Mouse (Mus musculus): ENCODE results near the gene Ext2. TPM values are rescaled to one million over a fixed set of nuclear protein-coding genes. Genes with fewer than 3 reads are reported as not detected.

Ext2 gene
- polyA plus RNA-seq, 1 experiment from 2014 or later = 78.6 TPM

DNA sequence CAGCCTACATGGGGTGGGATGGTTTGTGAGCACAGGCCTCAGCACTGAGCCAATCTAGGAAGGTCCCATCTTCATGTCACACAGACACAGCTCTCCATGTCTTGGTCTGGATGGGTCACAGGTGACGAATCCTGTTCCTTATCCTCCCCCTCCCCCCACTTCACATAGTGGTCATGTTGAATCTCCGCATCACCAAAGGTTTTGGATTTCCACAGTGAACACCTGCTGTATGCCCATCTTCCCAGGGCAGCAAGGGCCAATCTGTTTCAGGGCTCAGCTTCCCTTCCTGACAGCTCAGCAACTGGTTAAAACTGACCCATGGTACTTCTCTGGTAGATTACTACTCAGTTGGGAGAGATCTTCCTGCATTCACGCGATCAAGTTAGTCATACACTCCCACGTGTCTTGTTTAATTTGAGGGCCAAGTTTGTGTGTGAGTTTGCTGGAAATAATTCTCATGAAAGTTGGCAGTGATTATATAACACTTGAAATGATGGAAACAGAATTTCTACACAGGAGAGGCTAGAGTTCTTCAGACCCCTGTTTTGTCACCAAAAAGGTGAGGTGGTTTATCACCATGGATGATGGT, 74.7 kb downstream of the Ext2 start:
- Histone ChIP-seq H3K36me3 (ENCODE audit: control insufficient read depth, insufficient read depth, low read length) (no peaks in the 10 kb centered on the region), H3K4me2 (ENCODE audit: low read depth, low read length, severe bottlenecking) (no peak overlapping the region), H3K9ac (ENCODE audit: low read length) (no peak overlapping the region), H3K4me1 (replicated peaks; ENCODE audit: control insufficient read depth, insufficient read depth, low read length) (peaks cover 4% of the 10 kb centered on the region; the same call in 1 of the 2 replicates), H3K27me3 (ENCODE audit: control insufficient read depth, insufficient read depth, low read length) (no peaks in the 10 kb centered on the region), H3K27ac (ENCODE audit: low read depth, low read length) (no peak overlapping the region), H3K9me3 (ENCODE audit: control insufficient read depth, low read length) (no peaks in the 10 kb centered on the region), H3K4me3 (ENCODE audit: low read depth, low read length) (no peak overlapping the region)
- DNase-seq (ENCODE audit: low spot score) (no peak), ATAC-seq (replicated peaks; ENCODE audit: low FRiP score) (no peak)
- 95% methylated on average over 5 of the region's 5 CpGs for WGBS

DNA sequence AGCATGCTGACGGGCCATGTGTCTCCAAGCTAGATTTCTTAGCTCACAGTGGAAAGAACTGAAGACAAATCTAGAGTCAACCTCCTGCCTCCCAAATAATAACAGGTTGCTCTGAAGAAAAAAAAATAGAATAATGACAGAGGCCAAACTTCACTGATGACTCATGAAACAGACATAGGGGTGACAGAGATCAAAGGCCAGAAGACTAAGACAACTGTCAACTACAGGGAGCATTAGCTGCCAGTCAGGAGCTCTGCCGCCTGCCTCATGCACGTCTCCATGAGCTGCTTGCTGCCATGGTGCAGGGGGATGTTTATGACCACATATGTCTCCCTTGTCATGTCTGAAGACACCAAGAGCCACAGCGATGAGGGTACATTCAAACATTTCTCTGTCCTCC, 75.7 kb downstream of the Ext2 start:
- Histone ChIP-seq H3K9ac (ENCODE audit: low read length) (no peak overlapping the region), H3K9me3 (ENCODE audit: control insufficient read depth, low read length) (no peaks in the 10 kb centered on the region), H3K4me1 (replicated peaks; ENCODE audit: control insufficient read depth, insufficient read depth, low read length) (peaks cover 4% of the 10 kb centered on the region; the same call in 1 of the 2 replicates), H3K27me3 (ENCODE audit: control insufficient read depth, insufficient read depth, low read length) (no peaks in the 10 kb centered on the region), H3K36me3 (ENCODE audit: control insufficient read depth, insufficient read depth, low read length) (no peaks in the 10 kb centered on the region), H3K27ac (ENCODE audit: low read depth, low read length) (no peak overlapping the region), H3K4me2 (ENCODE audit: low read depth, low read length, severe bottlenecking) (no peak overlapping the region), H3K4me3 (ENCODE audit: low read depth, low read length) (no peak overlapping the region)
- 90% methylated on average over 4 of the region's 4 CpGs for WGBS
- DNase-seq (ENCODE audit: low spot score) (no peak), ATAC-seq (replicated peaks; ENCODE audit: low FRiP score) (no peak)

DNA sequence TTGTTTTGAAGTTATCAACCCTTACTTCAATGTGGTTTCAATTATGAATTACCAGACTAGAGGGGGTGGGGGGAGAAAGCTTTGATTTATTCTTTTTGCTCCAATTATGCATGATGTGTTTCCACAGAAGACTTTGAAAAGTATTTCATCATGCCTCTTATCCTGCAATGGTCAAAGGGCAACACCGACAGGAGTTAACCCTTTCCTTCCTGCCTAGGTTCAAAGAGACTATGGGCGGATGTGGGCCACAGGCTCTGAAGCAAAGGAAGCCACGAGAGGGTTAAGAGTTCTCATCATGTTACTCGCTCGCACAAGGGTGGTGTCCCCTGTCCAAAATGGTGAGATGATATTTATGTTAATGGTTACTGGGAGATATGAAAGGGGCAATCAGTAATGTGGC, 76.2 kb downstream of the Ext2 start:
- no peak overlapping the region for H3K4me2 ChIP-seq (ENCODE audit: low read depth, low read length, severe bottlenecking)
- H3K4me1 ChIP-seq (replicated peaks; ENCODE audit: control insufficient read depth, insufficient read depth, low read length) = peaks cover 4% of the 10 kb centered on the region; the same call in 1 of the 2 replicates
- H3K9me3 ChIP-seq (ENCODE audit: control insufficient read depth, low read length) = no peaks in the 10 kb centered on the region
- no peak for ATAC-seq (replicated peaks; ENCODE audit: low FRiP score)
- no peaks in the 10 kb centered on the region for H3K27me3 ChIP-seq (ENCODE audit: control insufficient read depth, insufficient read depth, low read length)
- 80% methylated on average over 5 of the region's 5 CpGs for WGBS
- H3K9ac ChIP-seq (ENCODE audit: low read length) = no peak overlapping the region
- H3K27ac ChIP-seq (ENCODE audit: low read depth, low read length) = no peak overlapping the region
- no peak for DNase-seq (ENCODE audit: low spot score)
- H3K36me3 ChIP-seq (ENCODE audit: control insufficient read depth, insufficient read depth, low read length) = no peaks in the 10 kb centered on the region
- no peak overlapping the region for H3K4me3 ChIP-seq (ENCODE audit: low read depth, low read length)

DNA sequence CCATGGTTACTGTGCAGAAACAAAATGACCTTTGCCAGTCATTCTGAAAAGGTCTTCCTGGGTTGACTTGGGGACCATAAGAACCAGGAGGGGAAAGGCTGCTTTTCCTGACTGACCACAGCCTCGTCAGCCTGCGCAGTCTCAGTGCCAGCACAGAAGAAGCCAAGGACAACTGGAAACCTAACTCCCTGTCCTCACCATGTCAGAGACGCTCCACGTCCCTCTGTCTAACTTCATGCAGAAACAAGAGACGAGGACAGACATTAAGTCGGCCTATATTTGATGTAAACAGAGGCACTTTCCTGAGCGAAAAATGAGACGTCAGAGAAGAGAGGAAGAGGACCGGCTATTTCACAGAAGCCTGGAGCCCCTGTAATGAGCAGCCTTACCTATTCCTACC, 76.6 kb downstream of the Ext2 start:
- Histone ChIP-seq H3K4me3 (ENCODE audit: low read depth, low read length) (no peak overlapping the region), H3K9ac (ENCODE audit: low read length) (no peak overlapping the region), H3K27me3 (ENCODE audit: control insufficient read depth, insufficient read depth, low read length) (no peaks in the 10 kb centered on the region), H3K27ac (ENCODE audit: low read depth, low read length) (no peak overlapping the region), H3K9me3 (ENCODE audit: control insufficient read depth, low read length) (no peaks in the 10 kb centered on the region), H3K4me2 (ENCODE audit: low read depth, low read length, severe bottlenecking) (no peak overlapping the region), H3K4me1 (replicated peaks; ENCODE audit: control insufficient read depth, insufficient read depth, low read length) (peaks cover 4% of the 10 kb centered on the region; the same call in 1 of the 2 replicates), H3K36me3 (ENCODE audit: control insufficient read depth, insufficient read depth, low read length) (no peaks in the 10 kb centered on the region)
- DNase-seq (ENCODE audit: low spot score) (no peak), ATAC-seq (replicated peaks; ENCODE audit: low FRiP score) (no peak)
- 80% methylated on average over 9 of the region's 9 CpGs for WGBS

DNA sequence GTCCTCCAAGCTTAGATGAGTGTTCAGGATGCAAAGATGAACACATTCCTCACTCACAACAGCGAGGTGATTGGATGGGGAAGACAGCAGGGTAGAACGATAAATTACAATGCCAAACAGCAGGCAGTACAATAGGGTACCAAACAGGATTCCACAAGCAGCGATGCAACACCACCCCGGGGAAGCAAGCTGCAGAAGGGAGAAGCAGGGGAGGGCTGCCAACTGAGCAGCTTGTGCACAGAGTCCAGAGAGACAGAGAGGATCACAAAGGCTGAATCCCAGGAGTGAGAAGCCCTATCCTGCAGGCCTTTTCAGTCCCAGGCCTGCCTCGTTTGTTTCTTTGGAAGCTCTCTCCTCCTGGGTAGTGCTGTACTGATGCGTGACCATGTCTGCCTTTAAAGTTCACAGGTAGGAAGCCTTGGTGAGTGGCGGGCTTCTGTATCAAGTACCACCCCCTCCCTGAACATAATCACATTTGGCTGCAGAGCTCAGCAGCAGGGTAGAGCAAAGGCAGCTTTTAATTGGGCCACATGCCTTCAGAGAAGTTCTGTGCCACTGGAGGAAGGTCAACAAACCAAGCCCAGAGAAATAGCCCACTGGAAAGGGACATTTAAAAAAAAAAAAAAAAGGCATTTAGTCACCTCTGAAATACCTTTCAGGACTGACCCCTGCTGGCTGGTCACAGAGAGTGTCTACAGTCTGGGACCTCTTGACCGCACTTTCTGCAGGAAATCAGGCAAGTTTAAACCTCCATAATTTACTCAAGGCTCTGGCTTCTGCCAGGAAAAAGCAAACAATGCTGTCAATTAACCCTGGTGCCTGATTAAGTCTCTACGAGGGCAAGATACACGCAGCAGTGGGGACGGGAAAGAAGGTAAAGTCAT, 77.8 kb downstream of the Ext2 start:
- Histone ChIP-seq H3K27me3 (ENCODE audit: control insufficient read depth, insufficient read depth, low read length) (no peaks in the 10 kb centered on the region), H3K9me3 (ENCODE audit: control insufficient read depth, low read length) (no peaks in the 10 kb centered on the region), H3K4me3 (ENCODE audit: low read depth, low read length) (no peak overlapping the region), H3K4me2 (ENCODE audit: low read depth, low read length, severe bottlenecking) (no peak overlapping the region), H3K27ac (ENCODE audit: low read depth, low read length) (no peak overlapping the region), H3K4me1 (replicated peaks; ENCODE audit: control insufficient read depth, insufficient read depth, low read length) (peaks cover 4% of the 10 kb centered on the region; the same call in 1 of the 2 replicates), H3K36me3 (ENCODE audit: control insufficient read depth, insufficient read depth, low read length) (no peaks in the 10 kb centered on the region), H3K9ac (ENCODE audit: low read length) (no peak overlapping the region)
- DNase-seq (ENCODE audit: low spot score) = no peak
- 18% methylated on average over 11 of the region's 11 CpGs for WGBS
- no peak for ATAC-seq (replicated peaks; ENCODE audit: low FRiP score)

DNA sequence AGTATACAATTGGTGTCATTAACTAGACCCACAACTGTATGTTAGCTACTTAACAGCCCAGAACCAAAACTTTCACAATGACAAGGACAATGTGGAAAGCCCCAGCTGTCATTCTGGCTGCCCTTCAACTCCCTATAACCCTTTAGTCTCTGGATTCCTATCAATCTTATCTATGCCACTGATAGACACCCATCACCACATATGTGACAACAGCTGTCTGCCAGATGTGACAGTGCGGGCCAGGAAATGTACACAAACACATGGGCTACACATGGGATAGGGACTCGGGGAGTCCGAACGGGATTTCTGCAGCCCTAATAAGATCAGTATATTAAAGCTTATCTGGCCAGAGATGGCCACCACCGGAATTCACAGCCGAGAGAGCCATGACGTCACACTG, 80.7 kb downstream of the Ext2 start:
- Histone ChIP-seq H3K4me3 (ENCODE audit: low read depth, low read length) (no peak overlapping the region), H3K4me1 (replicated peaks; ENCODE audit: control insufficient read depth, insufficient read depth, low read length) (peaks cover 4% of the 10 kb centered on the region; the same call in 1 of the 2 replicates), H3K36me3 (ENCODE audit: control insufficient read depth, insufficient read depth, low read length) (no peaks in the 10 kb centered on the region), H3K9ac (ENCODE audit: low read length) (no peak overlapping the region), H3K27ac (ENCODE audit: low read depth, low read length) (no peak overlapping the region), H3K27me3 (ENCODE audit: control insufficient read depth, insufficient read depth, low read length) (no peaks in the 10 kb centered on the region), H3K9me3 (ENCODE audit: control insufficient read depth, low read length) (no peaks in the 10 kb centered on the region), H3K4me2 (ENCODE audit: low read depth, low read length, severe bottlenecking) (no peak overlapping the region)
- ATAC-seq (replicated peaks; ENCODE audit: low FRiP score) = no peak
- DNase-seq (ENCODE audit: low spot score) = no peak
- WGBS = 75% methylated on average over 7 of the region's 7 CpGs

DNA sequence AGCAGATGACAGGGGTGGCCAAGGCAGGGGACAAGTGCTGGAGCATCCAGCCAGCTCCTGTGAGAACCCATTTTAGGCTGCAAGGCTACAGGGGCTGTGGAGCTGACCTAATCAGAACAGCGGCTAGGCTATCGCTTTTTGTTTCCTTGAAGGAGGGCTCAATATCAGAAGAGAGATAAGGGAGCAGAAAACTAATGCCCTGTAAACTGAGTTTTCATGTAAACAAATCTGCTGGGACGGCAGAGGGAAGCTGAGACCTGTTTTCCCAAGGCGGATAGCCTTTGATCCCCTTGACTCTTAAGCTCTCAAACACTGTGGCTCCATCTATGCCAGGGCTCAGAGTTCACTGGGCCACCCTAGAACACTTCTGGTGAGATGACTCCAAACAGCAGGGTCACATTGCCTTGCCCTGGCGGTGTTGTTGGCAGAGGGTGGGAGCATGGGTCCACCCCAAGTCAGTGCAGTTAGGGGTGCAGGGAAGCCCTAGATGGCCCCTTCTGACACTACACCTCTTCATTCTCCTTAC, 83.3 kb downstream of the Ext2 start:
- no peak overlapping the region for H3K4me2 ChIP-seq (ENCODE audit: low read depth, low read length, severe bottlenecking)
- H3K4me3 ChIP-seq (ENCODE audit: low read depth, low read length) = no peak overlapping the region
- WGBS = 78% methylated on average over 5 of the region's 5 CpGs
- H3K9me3 ChIP-seq (ENCODE audit: control insufficient read depth, low read length) = no peaks in the 10 kb centered on the region
- H3K9ac ChIP-seq (ENCODE audit: low read length) = no peak overlapping the region
- H3K4me1 ChIP-seq (replicated peaks; ENCODE audit: control insufficient read depth, insufficient read depth, low read length) = no peaks in the 10 kb centered on the region
- H3K27me3 ChIP-seq (ENCODE audit: control insufficient read depth, insufficient read depth, low read length) = no peaks in the 10 kb centered on the region
- DNase-seq (ENCODE audit: low spot score) (no peak), ATAC-seq (replicated peaks; ENCODE audit: low FRiP score) (no peak)
- no peaks in the 10 kb centered on the region; the same call in 1 of the 2 replicates for H3K36me3 ChIP-seq (ENCODE audit: control insufficient read depth, insufficient read depth, low read length)
- H3K27ac ChIP-seq (ENCODE audit: low read depth, low read length) = no peak overlapping the region

DNA sequence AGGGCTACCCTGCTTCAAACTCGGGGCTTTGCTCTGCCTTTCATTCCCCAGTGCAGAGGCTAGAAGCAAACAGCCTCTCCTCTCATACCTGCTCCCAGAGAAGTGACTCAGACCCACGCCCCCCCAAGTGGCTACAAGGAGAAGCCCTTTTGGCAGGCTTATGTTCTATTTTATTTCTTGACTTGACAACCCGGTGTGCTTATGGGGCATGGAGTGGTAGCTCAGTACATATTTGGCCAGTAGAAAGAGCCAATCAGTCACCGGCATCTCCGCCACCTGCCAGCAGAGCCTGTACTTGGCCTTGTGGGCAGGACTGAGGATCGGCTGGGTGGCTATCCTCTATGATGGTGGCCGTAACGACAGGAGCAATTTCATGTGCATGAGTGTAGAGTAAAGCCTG, 85.2 kb downstream of the Ext2 start:
- 92% methylated on average over 8 of the region's 8 CpGs for WGBS
- no peak overlapping the region for H3K4me2 ChIP-seq (ENCODE audit: low read depth, low read length, severe bottlenecking)
- no peak overlapping the region for H3K27ac ChIP-seq (ENCODE audit: low read depth, low read length)
- ATAC-seq (replicated peaks; ENCODE audit: low FRiP score) (no peak), DNase-seq (ENCODE audit: low spot score) (no peak)
- no peaks in the 10 kb centered on the region for H3K4me1 ChIP-seq (replicated peaks; ENCODE audit: control insufficient read depth, insufficient read depth, low read length)
- no peaks in the 10 kb centered on the region for H3K9me3 ChIP-seq (ENCODE audit: control insufficient read depth, low read length)
- H3K27me3 ChIP-seq (ENCODE audit: control insufficient read depth, insufficient read depth, low read length) = no peaks in the 10 kb centered on the region
- no peak overlapping the region for H3K4me3 ChIP-seq (ENCODE audit: low read depth, low read length)
- no peaks in the 10 kb centered on the region; the same call in 1 of the 2 replicates for H3K36me3 ChIP-seq (ENCODE audit: control insufficient read depth, insufficient read depth, low read length)
- H3K9ac ChIP-seq (ENCODE audit: low read length) = no peak overlapping the region

Measured in forebrain, embryonic 11.5 days (tissue).